Mouse (Mus musculus) midbrain, postnatal 0 days (tissue): ENCODE measurements around the gene Dnajb7. TPM values are rescaled to one million over a fixed set of nuclear protein-coding genes. Genes with fewer than 3 reads are reported as not detected.
"Not testable (repeated sequence)": the region's sequence is repeated elsewhere in the genome, so short reads cannot be mapped to it uniquely, and the experiment has no call there.

ENCODE experiments used
- ATAC-seq: fragments of 200-750 bp; cut with Nextera tagmentation; 2 replicates; pipeline ENCODE4 v1.8.0; 2017; ENCODE audit warnings: moderate number of reproducible peaks, mild to moderate bottlenecking, moderate TSS enrichment, moderate library complexity; ENCODE audit not compliant: low FRiP score
- DNase-seq: peaks from one replicate; pipeline ENCODE4 v3.0.0-alpha.2; 2015; ENCODE audit warnings: low spot score
- H3K27ac ChIP-seq: fragments of 300-500 bp; sonication (generic); 2 replicates; pipeline ENCODE4 v1.5.1; 2014; ENCODE audit warnings: low read depth, mild to moderate bottlenecking, low read length, mixed read lengths
- H3K27me3 ChIP-seq: fragments of 300-500 bp; sonication (generic); 2 replicates; pipeline ENCODE4 v1.6.1; 2014; ENCODE audit warnings: low read length, control low read depth, mixed read lengths; ENCODE audit not compliant: insufficient read depth
- H3K36me3 ChIP-seq: fragments of 300-500 bp; sonication (generic); 2 replicates; pipeline ENCODE4 v1.6.1; 2014; ENCODE audit warnings: low read length, control low read depth, mixed read lengths; ENCODE audit not compliant: insufficient read depth
- H3K4me1 ChIP-seq: fragments of 300-500 bp; sonication (generic); 2 replicates; pipeline ENCODE4 v1.6.1; 2014; ENCODE audit warnings: mild to moderate bottlenecking, control low read depth, antibody characterized with exemption, low read length, mixed read lengths; ENCODE audit not compliant: insufficient read depth
- H3K4me2 ChIP-seq: fragments of 300-500 bp; sonication (generic); 2 replicates; pipeline ENCODE4 v1.6.1; 2014; ENCODE audit warnings: low read depth, mild to moderate bottlenecking, low read length, mixed read lengths; ENCODE audit not compliant: poor library complexity, severe bottlenecking
- H3K4me3 ChIP-seq: fragments of 300-500 bp; sonication (generic); 2 replicates; pipeline ENCODE4 v1.5.1; 2014; ENCODE audit warnings: low read depth, mild to moderate bottlenecking, low read length, moderate library complexity
- H3K9ac ChIP-seq: fragments of 300-500 bp; sonication (generic); replicated peaks from 2 replicates; pipeline ENCODE4 v1.6.1; 2014; ENCODE audit warnings: mild to moderate bottlenecking, low read length, moderate library complexity, mixed read lengths; ENCODE audit not compliant: poor library complexity, severe bottlenecking
- H3K9me3 ChIP-seq: fragments of 300-500 bp; sonication (generic); 2 replicates; pipeline ENCODE4 v1.6.1; 2016; ENCODE audit warnings: low read length, control low read depth
- CTCF ChIP-seq: IDR thresholded peaks from 2 replicates; pipeline ENCODE4 v1.5.1; 2016; ENCODE audit warnings: antibody characterized with exemption, mild to moderate bottlenecking
- WGBS: fragments of 180-500 bp; shearing (Covaris S2); extraction: QIAGEN DNeasy Blood & Tissue Kit; methylation state at CpG from one replicate; pipeline ENCODE4 v1.1.7; 2014; 5-methylcytosine and 5-hydroxymethylcytosine counted together
- polyA plus RNA-seq: library from polyadenylated mRNA; unstranded; fragments of >200 nt; fragmentation: Nextera tagmentation; extraction: Ambion mirVana; gene quantifications from 2 replicates; pipeline ENCODE4 v1.2.1, GENCODE M21; 2015
- total RNA-seq: library from RNA; depleted of rRNA; stranded (reverse); fragments of >200 nt; gene quantifications from 2 replicates; pipeline ENCODE4 v1.2.3, GENCODE M21; 2014

Dnajb7 gene
- total and polyA plus RNA-seq, 2 experiments from 2014 or later, result 0.26 TPM; not detected in 1

- no peak overlapping the region for H3K9ac ChIP-seq
- H3K27ac ChIP-seq, result no peak overlapping the region
- ATAC-seq (no peak), DNase-seq (no peak)
- no peak for TF ChIP-seq CTCF
- no peaks in the 10 kb centered on the region for H3K9me3 ChIP-seq
- no peak overlapping the region for H3K4me2 ChIP-seq
- H3K4me1 ChIP-seq, result no peaks in the 10 kb centered on the region
- peaks cover 9% of the 10 kb centered on the region for H3K36me3 ChIP-seq
- no peaks in the 10 kb centered on the region for H3K27me3 ChIP-seq
- no peak overlapping the region for H3K4me3 ChIP-seq
- 88% methylated on average over 3 of the region's 3 CpGs for WGBS
Observed at GRCm38 (mm10) chr15:81425311-81425710, 17.2 kb upstream of the Dnajb7 start.

- Histone ChIP-seq H3K4me1 (no peaks in the 10 kb centered on the region), H3K4me3 (no peak overlapping the region), H3K4me2 (no peak overlapping the region), H3K27me3 (no peaks in the 10 kb centered on the region), H3K36me3 (peaks cover under 1% of the 10 kb centered on the region), H3K27ac (no peak overlapping the region), H3K9me3 (no peaks in the 10 kb centered on the region), H3K9ac (no peak overlapping the region)
- DNase-seq (no peak), ATAC-seq (no peak)
- 65% methylated on average over 7 of the region's 7 CpGs for WGBS
- TF ChIP-seq CTCF, result no peak
Observed at GRCm38 (mm10) chr15:81422156-81422681, 14.1 kb upstream of the Dnajb7 start.

- Histone ChIP-seq H3K4me2 (no peak overlapping the region), H3K4me3 (no peak overlapping the region), H3K9ac (no peak overlapping the region), H3K27me3 (no peaks in the 10 kb centered on the region), H3K36me3 (no peaks in the 10 kb centered on the region), H3K4me1 (no peaks in the 10 kb centered on the region), H3K9me3 (no peaks in the 10 kb centered on the region), H3K27ac (no peak overlapping the region)
- DNase-seq, result no peak
- WGBS, result 63% methylated on average over 1 of the region's 1 CpGs
- no peak for TF ChIP-seq CTCF
- no peak for ATAC-seq
Observed at GRCm38 (mm10) chr15:81421454-81421853, 13.4 kb upstream of the Dnajb7 start.

- ATAC-seq (no peak), DNase-seq (no peak)
- no peaks in the 10 kb centered on the region for H3K9me3 ChIP-seq
- H3K36me3 ChIP-seq, result no peaks in the 10 kb centered on the region
- no peak overlapping the region for H3K9ac ChIP-seq
- H3K4me3 ChIP-seq, result no peak overlapping the region
- WGBS, result 93% methylated on average over 4 of the region's 4 CpGs
- no peaks in the 10 kb centered on the region for H3K27me3 ChIP-seq
- no peak overlapping the region for H3K27ac ChIP-seq
- TF ChIP-seq CTCF, result no peak
- H3K4me2 ChIP-seq, result no peak overlapping the region
- H3K4me1 ChIP-seq, result no peaks in the 10 kb centered on the region
Observed at GRCm38 (mm10) chr15:81418065-81418464, 10.0 kb upstream of the Dnajb7 start.

- DNase-seq, result peak; percentile 23
- H3K36me3 ChIP-seq, H3K27me3 ChIP-seq, H3K4me1 ChIP-seq, ATAC-seq, H3K27ac ChIP-seq, H3K4me3 ChIP-seq, H3K9me3 ChIP-seq, H3K9ac ChIP-seq: not testable (repeated sequence)
- peak overlapping the region; percentile 24; the same call in 1 of the 2 replicates for H3K4me2 ChIP-seq
- WGBS, result 8% methylated on average over 22 of the region's 22 CpGs
Observed at GRCm38 (mm10) chr15:81416763-81417310, 8.7 kb upstream of the Dnajb7 start.

GRCm38 (mm10) chr15:81405008-81405407 lies 3.1 kb downstream of the Dnajb7 start:
- Histone ChIP-seq H3K4me2 (no peak overlapping the region), H3K27ac (no peak overlapping the region), H3K4me3 (no peak overlapping the region), H3K36me3 (no peaks in the 10 kb centered on the region), H3K9me3 (no peaks in the 10 kb centered on the region), H3K27me3 (no peaks in the 10 kb centered on the region), H3K4me1 (no peaks in the 10 kb centered on the region), H3K9ac (no peak overlapping the region)
- WGBS, result 63% methylated on average over 3 of the region's 3 CpGs
- DNase-seq, result no peak
- TF ChIP-seq CTCF, result no peak
- no peak for ATAC-seq
